In the genomic region with DNA sequence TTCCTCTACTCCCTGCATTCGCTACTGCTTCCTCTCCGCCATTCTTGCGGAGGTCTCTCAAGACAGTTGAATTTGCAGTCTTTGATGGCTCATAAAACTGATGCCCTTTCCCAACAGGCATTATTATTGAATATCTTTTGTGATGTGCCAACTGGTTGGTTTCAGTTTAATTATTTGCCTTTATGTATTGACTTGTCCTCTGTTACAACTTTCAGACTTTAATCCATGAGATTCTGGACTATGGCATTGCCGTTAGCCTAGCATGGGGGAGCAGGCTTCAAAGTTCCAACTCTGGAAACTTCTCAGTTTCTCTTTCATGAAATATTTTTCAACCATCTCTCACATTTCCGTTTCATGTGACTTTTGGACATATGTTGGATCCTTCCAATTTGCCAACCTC, we compare ENCODE assay signal across 35 mouse cellular contexts.
"Had no signal": no experiment of that assay in that cellular context is flagged by ENCODE, and none has a peak within 500 bp of the region (broad histone marks: within the 10 kb centered on the region; RNA-seq: fewer than 3 reads in every experiment).

No protein-coding gene starts in this region.

- H3K27me3 ChIP-seq: heart, embryonic 12.5 days; heart, embryonic 13.5 days; heart, embryonic 15.5 days; hindbrain, embryonic 12.5 days; hindbrain, embryonic 13.5 days; hindbrain, embryonic 15.5 days; intestine, embryonic 15.5 days; kidney, embryonic 15.5 days had no signal

- H3K9me3 ChIP-seq: heart, embryonic 10.5 days; heart, embryonic 12.5 days; heart, embryonic 13.5 days; heart, embryonic 15.5 days; hindbrain, embryonic 10.5 days; hindbrain, embryonic 12.5 days; hindbrain, embryonic 13.5 days; hindbrain, embryonic 15.5 days; intestine, embryonic 15.5 days; kidney, embryonic 15.5 days had no signal

- H3K4me2 ChIP-seq: heart, embryonic 11.5 days; heart, embryonic 12.5 days; heart, embryonic 13.5 days; heart, embryonic 15.5 days; hindbrain, embryonic 12.5 days; hindbrain, embryonic 13.5 days; hindbrain, embryonic 14.5 days; hindbrain, embryonic 15.5 days; intestine, embryonic 15.5 days; kidney, embryonic 15.5 days had no signal

- DNase-seq: heart, adult 2 months; heart, postnatal 10 days; heart, postnatal 14 days; heart, postnatal 36 days; heart, postnatal 4 days; kidney, adult 11 months; kidney, adult 18-20 months; kidney, adult 2 months; kidney, adult 8-10 months; kidney, adult 9 months; kidney, postnatal 10 days; kidney, postnatal 14 days; kidney, postnatal 25 days; kidney, postnatal 36 days; kidney, postnatal 4 days; layer of hippocampus, adult 9-11 months had no signal

- ATAC-seq: hindbrain, embryonic 16.5 days; hindbrain, postnatal 0 days; inflammation-experienced regulatory T-cells, adult 6 months; intestine, embryonic 15.5 days; intestine, embryonic 16.5 days; intestine, postnatal 0 days had no signal

- H3K4me3 ChIP-seq: heart, adult 2 months; heart, embryonic 10.5 days; heart, embryonic 12.5 days; heart, embryonic 13.5 days; heart, embryonic 15.5 days; hindbrain, embryonic 10.5 days; hindbrain, embryonic 12.5 days; hindbrain, embryonic 13.5 days; hindbrain, embryonic 15.5 days; intestine, embryonic 15.5 days; kidney, embryonic 15.5 days; layer of hippocampus, adult 2 months had no signal

- H3K27ac ChIP-seq: heart, adult 2 months; heart, embryonic 10.5 days; heart, embryonic 13.5 days; heart, embryonic 15.5 days; hindbrain, embryonic 10.5 days; hindbrain, embryonic 12.5 days; hindbrain, embryonic 13.5 days; hindbrain, embryonic 14.5 days; hindbrain, embryonic 15.5 days; hindbrain, postnatal 0 days; intestine, embryonic 15.5 days; kidney, embryonic 15.5 days; kidney, postnatal 0 days; layer of hippocampus, adult 2 months had no signal

- H3K36me3 ChIP-seq: heart, embryonic 10.5 days; heart, embryonic 12.5 days; heart, embryonic 13.5 days; heart, embryonic 15.5 days; hindbrain, embryonic 10.5 days; hindbrain, embryonic 12.5 days; hindbrain, embryonic 13.5 days; hindbrain, embryonic 15.5 days; intestine, embryonic 15.5 days; kidney, embryonic 15.5 days had no signal

- H3K9ac ChIP-seq: heart, embryonic 12.5 days; heart, embryonic 13.5 days; heart, embryonic 15.5 days; hindbrain, embryonic 12.5 days; hindbrain, embryonic 13.5 days; hindbrain, embryonic 14.5 days; hindbrain, embryonic 15.5 days; intestine, embryonic 15.5 days; kidney, embryonic 15.5 days had no signal

- H3K4me1 ChIP-seq: hindbrain, embryonic 12.5 days; hindbrain, embryonic 13.5 days; hindbrain, embryonic 15.5 days; kidney, embryonic 15.5 days had no signal
